Mouse (Mus musculus) v-Abl transformed pro-B cells (cell line): ENCODE measurements around the gene Prorsd1.

ENCODE experiments used
- in situ Hi-C, 2 experiments: fragments of 400-800 bp; cut with MboI; formaldehyde crosslinking; loops; one replicate each; pipeline ENCODE4 v1.15.1; 2025; ENCODE audit not compliant: unreplicated experiment in 2 of 2

Prorsd1 gene

DNA sequence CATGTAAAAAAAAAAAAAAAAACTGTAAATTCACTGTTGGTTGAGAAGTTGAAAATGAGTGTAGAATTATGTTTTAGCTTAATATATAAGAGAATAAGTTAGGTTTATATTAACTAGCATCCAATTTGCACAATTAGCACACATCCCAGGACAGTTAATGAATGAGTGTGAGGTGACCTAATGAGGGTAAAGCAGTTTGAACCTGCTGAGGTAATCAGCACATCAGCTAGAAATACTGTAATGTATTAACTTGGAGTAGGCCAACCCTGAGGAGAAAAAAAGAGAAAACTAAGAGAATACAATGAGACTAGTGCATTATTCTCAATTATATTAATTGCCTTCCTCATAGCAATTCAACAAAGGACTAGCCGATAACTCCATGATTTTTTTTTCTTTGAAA, 5.4 kb downstream of the Prorsd1 start:
- in situ Hi-C loops = loop anchor here in 1 of 2 experiments (25.0 kb wide), 1 partner anchor 122 kb away; no protein-coding TSS in a partner anchor

GRCm38 (mm10) chr11:29504899-29505625, 9.8 kb downstream of the Prorsd1 start:
- in situ Hi-C loops = loop anchor here in 1 of 2 experiments (25.0 kb wide), 1 partner anchor 118 kb away; no protein-coding TSS in a partner anchor

GRCm38 (mm10) chr11:29503948-29504893, 10.6 kb downstream of the Prorsd1 start:
- in situ Hi-C loops = loop anchor here in 1 of 2 experiments (25.0 kb wide), 1 partner anchor 117 kb away; no protein-coding TSS in a partner anchor

- in situ Hi-C loops = no loop called here
Measured at GRCm38 (mm10) chr11:29496962-29497361, 17.9 kb downstream of the Prorsd1 start.

- in situ Hi-C loops = no loop called here
Measured at GRCm38 (mm10) chr11:29493135-29493534, 21.7 kb downstream of the Prorsd1 start.

- in situ Hi-C loops = no loop called here
Measured at GRCm38 (mm10) chr11:29474676-29475075, 40.2 kb downstream of the Prorsd1 start.
